Mouse (Mus musculus) heart, postnatal 0 days (tissue): ENCODE results near the gene Gm3383.
"Not testable (repeated sequence)": the region's sequence is repeated elsewhere in the genome, so short reads cannot be mapped to it uniquely, and the experiment has no call there.

Source experiments
- CTCF ChIP-seq: IDR thresholded peaks from 2 replicates; pipeline ENCODE4 v1.5.1; 2016; ENCODE audit warnings: antibody characterized with exemption, control low read depth, low read depth
- EP300 ChIP-seq: IDR thresholded peaks from 2 replicates; pipeline ENCODE4 v1.6.1; 2016; ENCODE audit warnings: antibody characterized with exemption, low read depth

DNA sequence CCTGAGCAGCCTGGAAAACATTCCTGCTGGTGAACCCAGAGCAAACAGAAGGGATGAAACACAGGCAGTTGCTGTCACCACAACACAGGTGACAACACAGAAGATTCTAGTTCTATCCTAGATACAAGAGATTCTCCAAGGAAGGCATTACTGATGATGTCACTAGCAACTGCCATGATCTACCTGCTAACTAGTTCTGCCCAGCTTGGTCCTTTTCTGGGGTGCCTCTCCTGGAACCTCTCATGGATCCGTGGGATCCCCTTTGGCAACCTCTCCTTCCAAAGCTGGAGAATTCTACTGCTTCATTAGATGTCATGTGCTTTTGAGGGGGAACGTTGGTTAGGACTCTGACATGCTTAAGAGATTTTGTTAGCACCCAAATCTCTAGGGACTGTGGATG, 120.4 kb downstream of the Gm3383 start, which contains the start of gene Gm9603:
- TF ChIP-seq CTCF, EP300: not testable (repeated sequence)
